Mouse (Mus musculus): ENCODE results near the gene Cntrob.

Gene Cntrob

DNA sequence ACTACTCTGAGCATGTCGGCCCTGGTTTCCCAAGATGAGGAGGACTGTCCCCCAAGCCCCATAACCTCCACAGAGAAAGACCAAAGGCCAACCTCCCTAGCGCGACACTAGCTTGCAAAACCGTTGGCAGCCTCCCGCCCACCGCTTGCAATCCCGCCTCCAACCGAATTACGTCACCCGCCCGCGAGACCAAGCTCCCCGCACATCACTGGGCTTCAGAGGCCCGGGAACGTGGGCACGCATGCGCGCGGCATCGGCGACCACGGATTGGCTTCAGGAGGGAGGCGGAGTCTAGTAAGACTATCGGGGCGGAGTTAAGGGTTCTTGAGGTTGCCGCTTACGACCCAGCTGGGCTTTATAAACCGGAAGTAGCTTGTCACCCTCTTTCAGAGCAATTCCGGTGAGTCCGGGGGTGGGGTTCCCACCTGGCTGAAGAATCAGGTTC, at the start of gene Cntrob, which contains the start of gene Trappc1:
Gene Cntrob (minus strand): TSS at position 109 of the 445 bp plus-strand sequence.
Gene Trappc1 (plus strand): TSS at position 314 of the 445 bp plus-strand sequence.
- peak; percentile 84 for DNase-seq (ENCODE audit: extremely low read depth, low read depth, low spot score)

DNA sequence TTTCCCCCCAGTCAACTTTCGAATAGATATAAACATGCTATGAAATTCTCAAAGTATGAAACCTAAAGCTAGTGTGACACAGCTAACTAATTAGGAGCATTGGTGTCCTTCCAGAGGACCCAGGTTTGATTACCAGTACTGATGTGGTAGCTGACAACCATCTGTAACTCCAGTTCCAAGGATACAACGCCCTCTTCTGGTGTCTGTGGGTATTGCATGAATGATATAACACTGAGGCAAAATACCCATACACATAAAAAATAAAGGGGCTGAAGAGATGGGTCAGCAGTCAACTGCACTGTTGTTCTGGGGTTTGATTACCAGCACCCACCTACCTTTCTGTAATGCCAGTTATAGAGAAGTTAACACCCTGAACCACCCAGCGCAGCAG, 49.2 kb upstream of the Cntrob start:
- DNase-seq (ENCODE audit: extremely low read depth, low read depth, low spot score): no peak

DNA sequence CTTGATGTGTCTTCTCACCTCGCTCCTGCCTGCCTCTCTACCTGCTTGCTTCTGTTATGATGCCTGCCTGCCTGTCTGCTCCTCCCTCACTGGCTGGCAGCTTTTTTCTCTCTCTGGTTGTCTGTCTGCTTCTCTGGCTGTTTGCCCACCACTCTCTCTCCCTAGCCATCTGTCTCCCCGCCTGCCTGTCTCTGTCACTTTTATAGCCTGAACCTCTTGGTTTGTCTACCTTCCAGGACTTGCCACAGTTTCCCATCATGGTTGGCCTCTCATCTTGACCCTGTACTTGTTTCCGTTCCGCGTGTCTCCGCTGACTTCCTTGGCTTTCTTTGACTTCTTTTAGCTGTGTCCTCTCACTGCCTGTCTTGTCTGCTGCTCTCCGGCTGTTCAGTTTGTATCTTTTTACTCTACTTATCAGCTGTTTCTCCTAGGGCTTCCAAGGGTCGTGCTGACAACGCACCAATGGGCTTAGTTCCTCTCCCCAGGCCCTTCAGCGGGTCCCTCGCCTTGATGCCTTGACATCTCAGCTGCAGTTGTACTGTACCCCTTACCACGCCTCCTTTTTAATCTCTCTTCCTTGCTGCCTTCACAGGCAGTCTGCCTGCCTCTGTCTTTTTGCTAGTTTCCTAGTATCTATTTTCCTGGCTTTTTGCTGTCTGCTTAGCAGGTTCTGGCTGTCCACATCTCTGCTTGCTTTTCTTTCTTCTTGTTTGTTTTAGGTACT, 48.6 kb upstream of the Cntrob start:
- DNase-seq (ENCODE audit: extremely low read depth, low read depth, low spot score): no peak

DNA sequence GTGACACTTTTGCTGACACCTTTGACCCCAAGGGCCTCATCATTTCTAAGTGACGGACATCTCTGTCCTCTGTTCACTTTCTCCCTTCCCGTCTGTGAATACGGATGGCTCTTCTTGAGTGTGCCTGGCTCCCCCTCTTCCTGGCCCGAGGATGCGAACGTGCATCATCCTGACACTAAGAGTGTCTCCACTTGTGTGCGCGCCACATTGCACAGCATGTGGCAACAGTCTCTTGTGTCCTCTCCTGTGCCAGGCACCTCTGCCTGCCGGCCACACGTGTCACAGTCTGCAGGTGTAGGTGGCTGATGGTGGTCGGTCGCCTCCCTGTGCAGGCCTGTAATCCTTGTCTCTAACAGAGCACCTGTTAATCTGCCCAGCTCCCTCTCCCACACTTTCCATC, 48.0 kb upstream of the Cntrob start:
- DNase-seq (ENCODE audit: extremely low read depth, low read depth, low spot score): no peak

DNA sequence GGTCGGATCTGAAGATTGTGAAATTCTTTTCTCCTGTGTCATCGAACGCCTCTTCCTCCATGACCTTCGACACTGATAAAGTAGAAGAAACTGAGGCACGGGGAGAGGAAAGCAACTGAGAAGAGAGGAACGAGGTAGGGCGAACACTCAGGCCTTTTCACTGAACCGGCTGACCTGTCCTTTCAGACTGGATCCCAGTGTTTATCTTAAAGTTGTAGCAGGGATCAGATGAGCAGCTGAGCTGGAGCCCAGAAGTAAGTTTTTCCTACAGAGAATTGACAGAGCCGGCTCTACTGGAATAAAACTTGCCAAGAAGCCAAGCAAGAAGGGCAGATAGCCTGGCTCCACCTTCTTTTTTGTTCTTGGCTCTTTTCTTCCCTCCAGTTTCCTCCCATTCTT, 47.2 kb upstream of the Cntrob start:
- DNase-seq (ENCODE audit: extremely low read depth, low read depth, low spot score): peak; percentile 42

DNA sequence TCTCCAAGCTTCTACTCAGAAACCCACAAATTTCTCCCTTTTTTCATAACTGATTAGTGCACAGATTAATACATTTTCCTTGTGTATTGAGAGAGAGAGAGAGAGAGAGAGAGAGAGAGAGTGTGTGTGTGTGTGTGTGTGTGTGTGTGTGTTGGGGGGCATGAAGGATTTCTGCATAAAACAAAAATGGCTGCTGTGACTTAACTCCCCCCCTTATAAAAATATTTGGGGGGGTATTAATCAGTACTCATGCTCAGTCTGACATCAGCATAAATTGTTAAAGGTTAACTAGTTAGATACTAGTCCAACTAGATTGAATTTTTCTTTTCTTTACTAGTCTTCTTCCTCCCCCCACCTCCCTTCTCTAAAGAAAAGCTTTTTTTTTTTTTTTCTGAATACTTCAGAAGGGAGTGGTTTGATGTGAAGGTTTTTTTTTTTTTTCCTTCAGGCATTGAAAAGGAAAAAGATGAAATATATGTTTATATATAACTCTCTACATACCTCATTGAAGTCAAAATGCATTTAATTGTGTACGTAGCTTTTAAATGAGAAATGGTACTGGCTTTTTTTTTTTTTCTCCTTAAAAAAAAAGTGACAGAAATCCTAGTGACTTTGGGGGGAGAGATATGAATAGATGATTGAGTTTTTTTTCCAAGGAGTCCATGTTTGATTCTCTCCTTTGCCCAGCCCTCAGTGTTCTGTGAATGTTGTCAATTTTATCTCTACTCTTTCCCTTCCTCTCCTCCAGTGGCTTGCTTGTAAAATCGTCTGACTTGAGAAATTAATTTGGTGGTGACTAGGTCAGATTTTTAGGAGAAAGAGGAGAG, 46.6 kb upstream of the Cntrob start:
- DNase-seq (ENCODE audit: extremely low read depth, low read depth, low spot score): no peak

DNA sequence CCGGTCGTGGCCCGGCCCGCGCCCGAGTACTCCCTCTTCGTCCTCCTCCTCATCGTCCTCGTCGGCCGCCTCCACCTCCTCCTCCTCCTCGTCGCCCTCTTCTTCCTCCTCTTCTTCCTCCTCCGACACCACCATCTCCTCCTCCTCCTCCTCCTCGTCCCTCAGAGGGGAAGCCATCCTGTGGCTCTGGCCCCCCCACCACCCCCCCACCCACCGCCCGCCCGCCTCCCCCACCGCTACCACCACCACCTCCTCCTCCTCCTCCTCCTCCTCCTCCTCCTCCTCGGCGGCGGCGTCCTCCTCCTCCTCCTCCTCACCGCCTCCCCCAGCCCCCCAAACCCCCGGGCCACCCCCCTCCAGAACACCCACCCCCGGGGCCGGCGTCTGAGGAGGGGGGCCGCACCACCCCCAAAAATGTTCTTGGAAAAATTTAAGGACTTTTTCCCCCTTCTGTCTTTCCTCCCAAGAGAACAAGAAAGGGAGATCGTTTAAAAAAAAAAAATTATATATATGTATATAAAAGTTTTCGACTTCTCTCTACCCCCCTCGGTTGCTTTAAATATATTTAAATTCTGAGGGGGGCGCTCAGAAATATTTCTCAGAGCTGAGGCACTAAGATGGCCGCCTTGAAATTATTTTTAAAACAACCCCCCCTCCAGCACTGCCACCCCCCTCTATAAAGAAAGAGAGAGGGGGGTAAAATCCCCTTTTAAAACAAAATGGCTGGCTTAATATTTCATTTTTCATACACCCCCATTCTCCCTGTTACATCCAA, 45.8 kb upstream of the Cntrob start, which contains the start of gene Chd3:
Gene Chd3 (minus strand): TSS at position 192 of the 775 bp plus-strand sequence.
- DNase-seq (ENCODE audit: extremely low read depth, low read depth, low spot score): no peak

DNA sequence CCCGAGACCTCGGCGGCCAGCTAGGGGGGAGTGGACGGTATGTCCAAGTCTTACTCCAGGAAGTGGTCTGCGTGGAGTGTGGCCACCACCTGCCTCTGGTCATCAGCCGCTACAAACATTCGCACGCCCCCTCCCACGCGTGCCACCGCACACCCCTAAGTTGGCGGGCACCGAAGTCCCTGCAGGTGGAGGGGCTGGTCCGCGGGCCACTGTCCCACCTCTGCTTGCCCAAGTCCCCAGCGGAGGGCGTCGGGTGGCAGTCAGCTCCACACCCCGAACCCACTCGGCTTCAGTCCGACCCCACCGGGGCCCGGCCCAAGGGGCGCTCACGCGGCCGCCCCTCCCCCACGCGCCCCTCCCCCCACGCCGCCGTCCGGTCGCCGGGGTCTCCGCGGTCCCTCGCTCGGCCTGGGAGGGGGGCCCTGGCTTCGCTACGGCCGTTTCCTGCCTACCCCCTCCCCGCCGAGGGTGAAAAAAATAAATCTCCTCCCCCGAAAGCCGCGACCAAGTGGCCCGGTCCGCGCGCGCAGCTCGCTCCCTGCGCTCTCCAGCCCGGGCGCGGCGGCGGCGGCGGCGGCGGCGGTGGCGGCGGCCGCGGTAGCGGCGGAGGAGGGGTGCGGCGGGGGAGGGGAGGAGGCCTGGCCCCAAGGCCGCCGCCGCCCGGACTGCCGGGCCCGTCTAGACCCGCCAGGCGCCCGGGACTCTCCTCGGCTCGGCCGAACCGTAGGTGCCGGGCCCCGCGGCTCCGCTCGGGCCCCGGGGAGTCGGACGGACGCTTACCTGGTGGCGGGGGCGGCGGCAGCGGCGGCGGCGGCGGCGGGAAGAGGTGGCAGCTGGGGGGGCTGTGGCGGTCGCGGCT, 45.0 kb upstream of the Cntrob start:
- no peak for DNase-seq (ENCODE audit: extremely low read depth, low read depth, low spot score)

DNA sequence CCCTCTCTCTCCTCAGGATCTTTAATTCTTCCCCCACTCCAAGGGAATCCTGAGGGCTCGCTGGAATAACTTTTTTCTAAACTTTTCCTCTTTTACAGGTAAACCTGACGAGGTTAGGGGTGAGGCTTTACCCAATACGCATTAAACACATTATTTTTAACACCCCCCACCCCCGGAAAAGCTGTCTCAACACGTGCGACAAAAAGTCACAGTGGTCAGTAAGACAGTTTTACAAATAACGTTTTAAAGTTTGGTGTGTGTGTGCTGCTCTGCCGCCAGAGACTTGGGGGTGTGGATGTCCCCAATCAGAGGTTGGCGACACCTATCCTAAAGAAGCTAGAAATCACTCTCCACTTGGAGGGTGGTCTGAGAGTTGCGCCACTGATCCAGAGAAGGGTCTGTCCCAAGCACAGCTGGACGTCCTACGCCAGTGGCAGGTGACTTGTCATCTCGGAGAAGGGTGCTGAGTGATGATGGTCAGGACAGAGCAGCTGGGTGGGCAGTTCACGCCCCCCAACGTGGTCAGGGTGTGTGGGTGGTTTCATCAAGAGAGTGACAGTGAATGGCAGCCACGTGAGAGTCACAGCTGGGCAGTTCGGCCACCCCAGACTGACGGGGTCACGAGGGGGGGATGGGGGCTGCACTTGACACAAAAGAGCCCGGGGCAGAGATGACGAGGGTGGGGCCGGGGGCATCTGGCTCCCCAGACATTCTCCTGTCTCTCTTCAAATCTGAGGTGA, 44.2 kb upstream of the Cntrob start:
- no peak for DNase-seq (ENCODE audit: extremely low read depth, low read depth, low spot score)

DNA sequence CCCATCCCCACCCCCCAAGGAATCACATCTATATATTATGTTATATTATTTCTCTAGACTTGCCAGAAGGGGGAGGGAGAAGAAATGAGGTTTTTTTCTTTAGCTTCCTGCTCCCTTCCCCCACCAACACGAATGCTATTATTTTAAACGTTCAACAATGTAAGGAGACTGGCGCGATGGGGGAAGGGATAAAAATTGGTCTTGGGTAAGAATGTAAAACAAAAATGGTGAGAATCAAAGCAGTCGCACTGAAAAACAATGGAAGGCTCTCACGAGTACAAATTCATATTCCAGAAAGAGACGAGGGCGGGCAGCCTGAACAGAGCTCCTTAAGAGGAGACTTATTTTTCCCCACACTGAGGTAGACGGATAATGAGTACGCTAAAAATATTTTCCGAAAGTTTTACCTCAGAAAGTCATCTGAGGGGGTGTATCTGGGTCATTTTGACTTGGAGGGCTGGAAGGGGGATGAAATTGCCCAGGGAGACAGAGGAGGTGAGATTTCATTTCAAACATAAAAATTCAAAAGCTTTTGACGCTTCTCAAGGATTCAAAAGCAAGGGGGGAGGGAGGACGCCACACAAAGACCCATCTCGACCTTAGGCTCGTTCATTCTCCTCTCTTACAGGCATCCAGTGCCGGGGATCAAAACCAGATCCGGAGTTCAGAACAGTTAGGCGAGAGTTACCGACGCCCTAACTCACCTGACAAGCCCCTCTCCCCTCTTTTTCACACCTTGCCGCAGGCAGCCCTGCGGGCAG, 43.5 kb upstream of the Cntrob start:
- DNase-seq (ENCODE audit: extremely low read depth, low read depth, low spot score): no peak

DNA sequence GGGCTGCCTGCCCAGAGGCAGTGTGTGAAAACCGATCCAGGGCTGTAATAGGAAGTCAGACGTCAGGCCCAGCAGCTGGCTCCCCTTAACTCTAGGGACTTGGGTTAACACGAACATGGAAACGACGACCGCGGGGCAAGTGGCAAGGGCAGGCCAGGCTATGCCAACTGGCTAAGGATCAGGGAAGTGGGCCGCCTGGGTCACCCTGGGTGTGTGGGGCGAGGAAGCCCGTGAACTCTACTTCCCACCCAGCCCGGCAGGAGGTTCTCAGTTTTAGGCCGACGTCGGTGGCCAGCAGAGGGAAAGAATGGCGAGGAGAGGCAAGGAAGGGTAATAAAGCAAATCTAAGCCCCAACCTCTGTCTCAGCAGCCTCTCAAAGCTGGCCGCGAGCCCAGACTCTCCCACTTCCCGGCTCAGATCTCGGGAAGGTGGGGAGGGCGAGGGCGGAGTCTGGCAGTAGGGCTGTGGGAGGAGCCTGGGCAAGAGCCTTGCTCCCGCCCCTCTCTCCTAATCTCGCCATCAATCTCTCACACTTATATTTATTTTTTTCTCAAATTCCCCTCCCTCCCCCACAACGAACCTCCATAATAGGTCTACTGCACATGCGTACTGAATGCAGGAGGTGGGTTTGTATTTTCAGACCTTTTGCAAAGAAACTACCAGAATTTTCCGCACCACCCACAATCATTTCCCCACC, 42.7 kb upstream of the Cntrob start:
- DNase-seq (ENCODE audit: extremely low read depth, low read depth, low spot score): peak; percentile 83

DNA sequence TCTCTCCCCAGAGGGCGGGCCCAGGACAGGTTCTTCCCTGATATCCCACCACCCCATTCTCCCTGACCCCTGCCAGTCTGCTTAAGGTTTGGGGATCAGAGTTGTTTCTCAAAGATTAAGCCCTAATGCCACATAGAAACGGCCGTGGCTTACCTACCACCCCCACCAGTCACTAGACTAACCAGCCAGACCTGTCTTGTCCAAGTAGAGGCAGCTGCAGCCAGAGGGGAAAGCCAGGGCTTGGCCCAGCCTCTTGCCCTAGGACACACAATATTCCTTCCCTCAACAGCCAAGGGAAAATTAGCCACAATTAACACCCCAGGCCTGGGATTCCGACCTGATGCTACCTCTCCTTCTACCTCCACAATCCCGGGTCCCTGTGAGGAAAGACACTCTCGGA, 42.1 kb upstream of the Cntrob start:
- peak; percentile 81 for DNase-seq (ENCODE audit: extremely low read depth, low read depth, low spot score)

DNA sequence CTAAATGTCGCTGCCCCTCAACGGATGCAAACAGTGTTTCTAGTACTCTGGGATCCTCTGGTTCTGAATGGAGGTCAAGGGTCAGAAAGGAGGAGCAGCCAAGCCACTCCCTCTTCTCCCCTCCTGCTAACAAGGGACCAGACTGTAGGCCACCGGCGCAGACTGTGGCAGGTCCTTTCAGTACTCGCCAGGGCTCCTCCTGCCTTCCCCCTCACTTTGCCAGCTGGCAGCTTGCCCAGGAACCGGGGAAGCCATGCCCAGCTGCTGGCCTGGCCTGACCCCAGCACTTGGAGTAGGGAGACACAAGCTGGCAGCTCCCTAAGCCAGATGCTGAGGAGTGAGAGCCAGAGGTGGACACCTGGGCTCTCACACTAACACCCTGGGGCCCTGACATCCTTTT, 41.3 kb upstream of the Cntrob start:
- DNase-seq (ENCODE audit: extremely low read depth, low read depth, low spot score): peak; percentile 77

DNA sequence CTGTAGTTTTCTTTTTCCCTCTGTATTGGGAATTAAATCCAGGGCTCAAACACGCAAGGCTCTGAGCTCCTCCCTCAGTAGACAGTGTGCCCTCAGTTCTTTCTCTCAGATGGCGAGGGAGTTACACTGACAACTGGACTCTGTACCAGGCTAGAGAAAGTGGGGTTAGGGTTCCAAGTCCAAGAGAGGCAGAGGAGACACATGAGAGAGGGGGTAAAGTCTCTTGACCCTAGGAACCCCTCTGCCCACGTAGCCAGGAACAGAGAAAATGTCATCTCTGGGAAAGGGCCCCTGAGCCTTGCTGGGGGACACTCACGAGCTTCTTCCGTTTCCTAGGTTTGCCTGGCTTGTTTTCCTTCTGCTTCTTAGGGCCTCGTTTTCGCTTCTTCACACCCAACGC, 40.8 kb upstream of the Cntrob start:
- no peak for DNase-seq (ENCODE audit: extremely low read depth, low read depth, low spot score)

DNA sequence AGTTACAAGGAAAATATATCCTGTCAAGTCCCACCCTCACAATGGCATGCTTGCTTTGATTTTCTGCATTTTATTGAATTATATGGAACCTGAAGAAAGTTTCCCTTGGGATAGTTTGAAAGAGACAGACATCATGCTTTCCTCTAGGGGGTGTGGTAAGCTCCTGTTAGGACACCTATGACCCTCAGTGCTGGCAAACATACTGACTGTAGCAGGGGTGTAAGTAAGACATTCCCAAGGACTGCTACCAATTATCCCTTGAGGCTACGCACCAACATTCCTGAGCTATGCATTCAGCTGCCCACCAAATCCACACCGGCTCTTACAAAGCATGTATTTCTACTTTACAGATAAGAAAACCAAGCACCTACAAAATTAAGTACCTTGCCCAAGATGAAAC, 38.9 kb upstream of the Cntrob start:
- DNase-seq (ENCODE audit: extremely low read depth, low read depth, low spot score): no peak

DNA sequence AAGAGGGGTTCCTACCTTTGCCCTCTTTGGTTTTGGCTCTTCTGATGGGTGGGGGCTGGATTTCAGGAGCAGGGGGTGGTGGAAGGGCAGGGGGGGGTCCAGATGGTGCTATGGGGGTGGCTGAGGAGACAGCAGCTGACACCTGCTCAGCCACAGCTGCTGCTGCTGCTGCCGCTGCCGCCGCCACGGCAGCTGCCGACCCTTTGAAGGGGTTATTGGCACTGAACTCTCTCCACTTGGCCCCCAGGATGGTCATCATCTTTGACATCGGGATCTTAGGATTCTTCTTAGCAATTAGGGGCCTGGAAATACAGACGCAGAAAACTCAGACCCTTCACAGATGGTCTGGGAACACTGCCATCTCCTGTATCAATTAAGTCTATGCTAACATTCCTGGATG, 38.4 kb upstream of the Cntrob start:
- no peak for DNase-seq (ENCODE audit: extremely low read depth, low read depth, low spot score)

DNA sequence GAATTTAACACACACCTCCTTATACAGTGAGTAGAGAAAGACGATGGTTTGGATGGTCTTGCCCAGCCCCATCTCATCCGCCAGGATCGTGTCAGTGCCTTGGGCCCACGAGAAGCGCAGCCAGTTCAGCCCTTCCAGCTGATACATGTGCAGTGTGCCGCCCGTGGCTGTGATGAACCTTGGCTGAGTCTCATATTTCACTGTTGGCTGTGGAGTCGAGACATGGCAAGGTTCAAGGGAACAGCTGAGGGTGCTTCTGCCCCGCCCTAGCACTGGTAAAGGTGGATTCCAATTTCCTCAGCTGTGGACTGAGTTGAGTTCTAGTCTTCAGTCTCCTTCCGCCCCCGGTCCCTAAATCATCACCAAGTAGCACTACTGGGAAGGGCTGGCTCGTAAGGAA, 34.1 kb upstream of the Cntrob start:
- no peak for DNase-seq (ENCODE audit: extremely low read depth, low read depth, low spot score)

DNA sequence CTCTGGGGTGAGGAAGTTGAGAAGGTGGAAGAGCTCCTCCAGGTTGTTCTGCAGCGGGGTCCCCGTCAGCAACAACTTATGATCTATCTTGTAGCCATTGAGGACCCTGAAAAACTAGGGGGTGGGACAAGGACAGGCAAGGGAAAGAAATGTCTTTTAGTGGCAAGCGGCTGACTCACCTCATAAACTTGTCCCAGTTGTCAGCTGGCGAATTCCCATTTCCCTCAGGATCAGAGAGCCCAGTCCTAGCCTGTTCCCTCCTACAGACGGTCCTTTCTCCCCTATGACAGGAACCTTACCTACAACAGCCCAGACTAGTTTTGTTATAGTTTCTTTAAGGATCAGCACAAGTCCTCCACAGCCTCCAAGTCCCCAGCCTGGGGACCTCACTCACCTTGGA, 33.0 kb upstream of the Cntrob start:
- DNase-seq (ENCODE audit: extremely low read depth, low read depth, low spot score): no peak
